Mouse (Mus musculus) C2C12 (cell line): ENCODE results near the gene Topors. TPM values are rescaled to one million over a fixed set of nuclear protein-coding genes. Genes with fewer than 3 reads are reported as not detected.

Experiments used
- H3K27me3 ChIP-seq: one replicate; pipeline ENCODE4 v1.6.1; 2011; ENCODE audit not compliant: control insufficient read depth, insufficient read depth, insufficient read length
- H3K36me3 ChIP-seq: one replicate; pipeline ENCODE4 v1.6.1; 2011; ENCODE audit not compliant: control insufficient read depth, insufficient read depth
- H3K4me3 ChIP-seq: one replicate; pipeline ENCODE4 v1.5.1; 2011; ENCODE audit warnings: mild to moderate bottlenecking, control low read depth; ENCODE audit not compliant: poor library complexity, insufficient read depth, severe bottlenecking
- H3K79me2 ChIP-seq: one replicate; pipeline ENCODE4 v1.6.1; 2011; ENCODE audit not compliant: control insufficient read depth, insufficient read depth
- H3K79me3 ChIP-seq: one replicate; pipeline ENCODE4 v1.6.1; 2011; ENCODE audit warnings: low read depth, control low read depth
- H3ac ChIP-seq: one replicate; pipeline ENCODE3; 2011; ENCODE audit warnings: low read depth; ENCODE audit not compliant: control insufficient read depth, insufficient read length
- CEBPB ChIP-seq: IDR thresholded peaks from one replicate; pipeline ENCODE4 v1.6.1; 2011; ENCODE audit warnings: low read depth, mild to moderate bottlenecking, control low read depth, moderate library complexity
- CTCF ChIP-seq: IDR thresholded peaks from one replicate; pipeline ENCODE4 v1.5.1; 2011; ENCODE audit not compliant: control insufficient read depth, insufficient read depth, insufficient read length
- FOSL1 ChIP-seq: IDR thresholded peaks from one replicate; pipeline ENCODE4 v1.8.0; 2011; ENCODE audit warnings: mild to moderate bottlenecking, low read length; ENCODE audit not compliant: poor library complexity, insufficient read depth, severe bottlenecking
- MAX ChIP-seq: IDR thresholded peaks from one replicate; pipeline ENCODE4 v1.6.1; 2011; ENCODE audit warnings: mild to moderate bottlenecking, control low read depth
- MYOD1 ChIP-seq: IDR thresholded peaks from one replicate; pipeline ENCODE4 v1.6.1; 2011; ENCODE audit warnings: low read depth; ENCODE audit not compliant: control insufficient read depth, insufficient read length
- MYOG ChIP-seq: IDR thresholded peaks from one replicate; pipeline ENCODE4 v1.6.1; 2011; ENCODE audit not compliant: control insufficient read depth, insufficient read length; ENCODE audit errors: extremely low read depth
- USF1 ChIP-seq: IDR thresholded peaks from one replicate; pipeline ENCODE4 v1.6.1; 2011; ENCODE audit warnings: low read depth, mild to moderate bottlenecking, control low read depth, moderate library complexity
- polyA plus RNA-seq: library from polyadenylated mRNA; unstranded; fragments of >200 nt; fragmentation: generic; extraction: Trizol; gene quantifications from one replicate; pipeline ENCODE4 v1.2.1, GENCODE M21; 2012; ENCODE audit warnings: missing spikeins

Gene Topors
- polyA plus RNA-seq, 1 experiment, result 13.2 TPM

DNA sequence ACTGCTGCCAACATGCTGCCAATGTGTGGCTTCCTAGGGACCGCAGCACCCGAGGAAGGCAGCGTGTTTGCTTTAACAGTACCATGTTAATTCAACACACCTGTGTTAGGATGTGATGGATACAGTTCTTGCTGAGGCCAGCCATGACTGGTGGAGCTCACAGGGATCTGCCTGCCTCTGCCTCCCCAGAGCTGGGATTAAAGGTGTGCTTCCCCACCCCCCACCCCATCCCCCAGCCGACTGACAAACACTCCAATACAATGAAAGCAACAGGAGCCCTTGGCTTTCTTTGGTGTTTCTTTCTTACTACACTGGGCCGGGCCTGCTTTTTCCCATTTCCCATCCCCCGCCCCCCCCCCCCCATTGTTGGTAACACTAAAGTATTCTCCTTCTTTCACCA, 35.4 kb downstream of the Topors start:
- no peaks in the 10 kb centered on the region for H3K79me3 ChIP-seq
- no peaks in the 10 kb centered on the region for H3K36me3 ChIP-seq
- H3ac ChIP-seq, result no peak overlapping the region
- no peak for TF ChIP-seq USF1
- TF ChIP-seq MAX, result no peak
- TF ChIP-seq CEBPB, result no peak
- TF ChIP-seq MYOG, result no peak
- TF ChIP-seq MYOD1, result no peak
- TF ChIP-seq CTCF, result no peak
- TF ChIP-seq FOSL1, result no peak
- no peaks in the 10 kb centered on the region for H3K27me3 ChIP-seq
- no peak overlapping the region for H3K4me3 ChIP-seq
- no peaks in the 10 kb centered on the region for H3K79me2 ChIP-seq

DNA sequence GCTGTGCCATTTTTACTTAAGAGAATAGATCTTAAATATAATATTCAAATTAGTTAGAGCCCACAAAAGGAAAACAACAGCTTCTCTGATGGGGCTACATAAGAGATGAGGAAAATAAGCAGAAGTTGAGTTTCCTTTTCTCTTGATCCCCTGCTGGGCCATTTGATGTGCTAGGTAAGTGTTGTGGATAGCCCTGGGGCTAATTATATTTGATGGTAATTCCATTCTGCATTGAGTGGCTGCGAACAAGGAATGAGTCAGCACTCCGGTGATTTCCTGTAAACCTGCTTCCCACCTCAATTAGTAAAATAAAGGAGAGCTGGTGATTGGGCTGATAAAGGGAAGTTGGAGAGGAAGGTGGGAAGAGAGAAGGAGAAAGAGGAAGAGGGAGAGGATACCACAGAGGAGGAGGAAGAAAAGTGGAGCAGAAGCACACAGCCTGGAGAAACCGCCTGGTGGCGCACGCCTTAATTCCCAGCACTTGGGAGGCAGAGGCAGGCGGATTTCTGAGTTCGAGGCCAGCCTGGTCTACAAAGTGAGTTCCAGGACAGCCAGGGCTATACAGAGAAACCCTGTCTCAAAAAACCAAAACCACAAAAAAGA, 36.5 kb downstream of the Topors start:
- H3ac ChIP-seq, result no peak overlapping the region
- no peak overlapping the region for H3K4me3 ChIP-seq
- H3K79me2 ChIP-seq, result no peaks in the 10 kb centered on the region
- no peaks in the 10 kb centered on the region for H3K36me3 ChIP-seq
- TF ChIP-seq MYOG (no peak), MAX (no peak), MYOD1 (no peak), USF1 (no peak), FOSL1 (no peak), CEBPB (no peak), CTCF (no peak)
- H3K27me3 ChIP-seq, result no peaks in the 10 kb centered on the region
- H3K79me3 ChIP-seq, result no peaks in the 10 kb centered on the region

GRCm38 (mm10) chr4:40229723-40230122, 39.9 kb downstream of the Topors start:
- H3ac ChIP-seq, result no peak overlapping the region
- no peak for TF ChIP-seq MYOD1
- TF ChIP-seq CTCF, result no peak
- no peak for TF ChIP-seq FOSL1
- TF ChIP-seq MAX, result no peak
- no peak for TF ChIP-seq USF1
- no peak for TF ChIP-seq CEBPB
- no peak for TF ChIP-seq MYOG
- H3K4me3 ChIP-seq, result no peak overlapping the region
- H3K79me3 ChIP-seq, result no peaks in the 10 kb centered on the region
- no peaks in the 10 kb centered on the region for H3K27me3 ChIP-seq
- H3K36me3 ChIP-seq, result peaks cover 6% of the 10 kb centered on the region
- H3K79me2 ChIP-seq, result no peaks in the 10 kb centered on the region

GRCm38 (mm10) chr4:40227886-40228285, 41.8 kb downstream of the Topors start:
- peaks cover 6% of the 10 kb centered on the region for H3K36me3 ChIP-seq
- H3K79me2 ChIP-seq, result no peaks in the 10 kb centered on the region
- no peak overlapping the region for H3ac ChIP-seq
- H3K79me3 ChIP-seq, result no peaks in the 10 kb centered on the region
- TF ChIP-seq USF1, result no peak
- no peak for TF ChIP-seq CTCF
- no peak for TF ChIP-seq MYOG
- TF ChIP-seq MAX, result no peak
- TF ChIP-seq MYOD1, result no peak
- TF ChIP-seq FOSL1, result no peak
- no peak for TF ChIP-seq CEBPB
- no peak overlapping the region for H3K4me3 ChIP-seq
- no peaks in the 10 kb centered on the region for H3K27me3 ChIP-seq

GRCm38 (mm10) chr4:40227131-40227530, 42.5 kb downstream of the Topors start:
- Histone ChIP-seq H3K27me3 (no peaks in the 10 kb centered on the region), H3K4me3 (no peak overlapping the region), H3ac (no peak overlapping the region), H3K36me3 (peaks cover 6% of the 10 kb centered on the region), H3K79me2 (no peaks in the 10 kb centered on the region), H3K79me3 (no peaks in the 10 kb centered on the region)
- no peak for TF ChIP-seq MYOG

DNA sequence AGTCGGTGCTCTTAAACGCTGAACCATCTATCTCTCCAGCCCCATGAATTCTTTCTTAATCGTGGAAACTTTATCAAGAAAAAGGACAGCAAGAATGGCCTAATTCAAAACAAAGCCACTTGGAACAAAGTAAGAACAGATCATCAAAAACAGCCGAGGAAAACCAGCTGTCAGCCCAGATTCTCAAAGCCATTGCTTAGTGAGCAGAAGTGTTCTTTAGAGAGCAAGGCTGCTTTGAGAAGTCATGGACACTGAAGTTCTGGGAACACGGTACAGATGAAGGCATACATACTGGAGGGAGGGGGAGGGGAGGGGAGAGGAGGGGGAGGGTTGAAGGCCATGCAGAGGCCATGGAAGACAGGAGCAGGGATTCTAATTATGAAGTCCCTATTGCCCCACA, 43.6 kb downstream of the Topors start:
- Histone ChIP-seq H3K27me3 (no peaks in the 10 kb centered on the region), H3ac (no peak overlapping the region), H3K36me3 (peaks cover 6% of the 10 kb centered on the region), H3K4me3 (no peak overlapping the region), H3K79me3 (no peaks in the 10 kb centered on the region), H3K79me2 (no peaks in the 10 kb centered on the region)
- TF ChIP-seq CEBPB (no peak), MAX (no peak), FOSL1 (no peak)
